Mouse (Mus musculus): ENCODE results near the gene Large1.
"Not testable (repeated sequence)": the region's sequence is repeated elsewhere in the genome, so short reads cannot be mapped to it uniquely, and the experiment has no call there.

The Large1 gene

DNA sequence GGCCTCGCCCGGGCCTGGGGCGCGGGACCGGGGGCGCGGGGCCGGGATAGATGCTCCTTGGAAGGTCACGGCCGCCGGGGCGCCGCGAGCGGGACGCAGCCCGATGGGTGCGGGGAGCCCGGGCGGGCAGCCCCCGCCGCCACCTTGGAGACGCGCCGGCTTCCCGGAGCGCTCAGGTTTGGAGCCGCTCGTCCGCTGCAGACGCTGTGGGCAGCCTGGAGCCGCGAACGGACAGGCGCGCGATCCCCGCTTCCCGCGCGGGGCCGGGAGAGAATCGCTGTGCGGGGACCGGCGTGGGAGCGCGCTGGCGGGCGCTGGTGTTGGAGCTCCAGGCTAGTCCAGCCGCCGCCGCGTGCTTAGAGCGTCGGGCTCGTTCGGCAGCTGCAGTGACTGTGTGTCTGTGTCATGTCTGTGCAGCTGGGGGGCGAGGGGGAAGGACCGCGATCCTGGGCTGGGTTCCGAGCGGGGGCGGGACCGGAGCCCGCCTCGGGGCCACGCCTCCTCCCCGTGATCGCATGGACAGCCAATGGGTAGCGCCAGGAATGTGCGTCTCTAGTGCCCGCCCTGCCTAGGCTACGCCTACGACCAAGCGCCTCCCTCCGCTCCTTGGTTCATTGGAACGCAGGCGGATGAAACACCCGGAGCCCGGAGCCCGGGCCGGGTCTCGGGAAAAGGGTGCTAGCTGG, at the start of gene Large1:
Gene Large1 (minus strand): TSS at position 433 of the 686 bp plus-strand sequence.
- peak; percentile 95 for DNase-seq (ENCODE audit: low read depth)

DNA sequence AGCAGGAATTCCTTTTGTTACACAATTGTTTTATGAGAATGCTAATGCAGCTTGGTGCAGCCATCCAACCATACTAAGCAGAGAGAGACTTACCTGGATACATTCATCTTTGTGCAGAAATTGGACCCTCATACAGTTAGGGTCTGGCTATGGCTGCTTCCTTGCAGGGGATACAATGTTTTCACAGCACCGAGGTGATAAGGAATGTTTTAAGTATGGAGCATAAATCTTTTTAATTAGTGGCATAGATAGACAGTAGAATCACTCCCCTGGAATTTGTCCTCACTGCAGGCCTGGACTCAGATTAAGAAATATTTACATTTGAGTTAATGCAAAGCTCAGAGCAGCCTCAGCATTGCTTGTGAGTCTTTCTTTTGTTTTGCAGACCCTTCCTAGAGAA, 47.0 kb upstream of the Large1 start:
- no peak for DNase-seq (ENCODE audit: low read depth)

DNA sequence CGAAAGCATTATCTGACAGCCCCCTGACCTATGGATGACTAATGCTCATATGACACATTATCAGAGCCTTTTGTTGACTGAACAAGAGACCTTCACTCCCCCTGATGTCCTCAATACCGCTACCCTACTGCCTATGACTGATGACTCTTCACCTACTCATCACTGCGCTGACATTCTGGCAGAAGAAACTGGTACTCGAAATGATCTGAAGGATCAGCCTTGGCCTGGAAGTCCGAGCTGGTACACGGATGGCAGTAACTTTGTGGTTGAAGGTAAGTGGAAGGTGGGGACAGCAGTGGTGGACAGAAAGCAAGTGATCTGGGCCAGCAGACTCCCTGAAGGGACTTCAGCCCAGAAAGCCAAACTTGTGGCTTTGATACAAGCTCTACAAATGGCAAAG, 19.7 kb upstream of the Large1 start:
- DNase-seq (ENCODE audit: low read depth) = not testable (repeated sequence)

GRCm38 (mm10) chr8:73355979-73356378, 2.6 kb upstream of the Large1 start:
- DNase-seq (ENCODE audit: low read depth) = no peak

DNA sequence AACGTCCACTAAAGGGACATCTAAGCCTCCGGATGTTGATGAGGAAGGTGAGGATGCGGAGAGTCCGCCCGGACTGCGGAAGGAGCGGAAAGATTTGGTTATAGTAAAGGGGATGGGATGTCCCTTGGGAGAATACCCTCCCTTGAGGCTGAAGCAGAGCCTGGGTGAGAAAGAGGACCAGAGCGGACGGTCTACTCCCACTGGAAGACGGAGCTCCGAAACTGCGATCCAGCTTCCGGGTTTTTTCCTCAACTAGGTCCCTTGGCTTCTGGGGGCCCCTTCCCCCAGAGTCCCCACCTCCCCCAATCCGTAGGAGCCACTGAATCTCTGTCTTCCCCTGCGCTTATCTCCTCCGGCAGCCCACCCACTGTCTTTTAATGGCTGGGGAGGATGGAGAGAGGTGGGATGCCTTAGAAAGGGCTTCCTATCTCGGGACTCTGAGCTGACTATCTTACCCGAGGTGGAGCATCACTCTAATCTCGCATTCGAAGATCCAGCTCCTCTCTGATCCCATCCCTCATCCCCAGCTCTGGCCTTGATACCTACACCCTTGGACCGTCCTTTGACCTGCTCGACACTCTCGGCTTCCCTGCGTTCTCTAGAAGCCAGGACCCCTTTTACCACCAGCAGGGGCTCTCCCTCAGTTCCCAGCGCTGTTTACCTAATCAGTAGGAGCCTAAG, 1.0 kb upstream of the Large1 start:
- no peak for DNase-seq (ENCODE audit: low read depth)

- DNase-seq (ENCODE audit: low read depth) = no peak
Observed at GRCm38 (mm10) chr8:73353794-73354179, 447 bp upstream of the Large1 start.

- no peak for DNase-seq (ENCODE audit: low read depth)
Observed at GRCm38 (mm10) chr8:73352301-73353107, 836 bp downstream of the Large1 start.

DNA sequence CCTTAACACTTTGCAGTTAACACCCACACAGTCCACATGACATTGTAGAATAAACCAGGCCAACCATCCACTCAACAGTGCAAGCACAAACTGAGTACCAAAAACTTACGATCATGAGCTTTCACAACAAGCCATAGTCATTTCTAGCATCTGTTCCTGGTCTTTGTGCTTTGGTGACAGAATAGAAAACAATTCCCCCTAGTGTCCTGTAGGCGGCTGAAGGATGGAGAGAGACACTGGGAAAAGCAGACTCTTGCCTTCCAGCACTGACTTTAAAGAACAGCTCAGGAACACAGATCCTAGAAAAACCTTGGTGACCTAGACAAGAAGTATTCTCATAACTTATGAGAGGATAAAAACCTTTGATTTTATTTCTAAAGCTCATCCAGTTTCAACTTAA, 3.0 kb downstream of the Large1 start:
- no peak for DNase-seq (ENCODE audit: low read depth)

DNA sequence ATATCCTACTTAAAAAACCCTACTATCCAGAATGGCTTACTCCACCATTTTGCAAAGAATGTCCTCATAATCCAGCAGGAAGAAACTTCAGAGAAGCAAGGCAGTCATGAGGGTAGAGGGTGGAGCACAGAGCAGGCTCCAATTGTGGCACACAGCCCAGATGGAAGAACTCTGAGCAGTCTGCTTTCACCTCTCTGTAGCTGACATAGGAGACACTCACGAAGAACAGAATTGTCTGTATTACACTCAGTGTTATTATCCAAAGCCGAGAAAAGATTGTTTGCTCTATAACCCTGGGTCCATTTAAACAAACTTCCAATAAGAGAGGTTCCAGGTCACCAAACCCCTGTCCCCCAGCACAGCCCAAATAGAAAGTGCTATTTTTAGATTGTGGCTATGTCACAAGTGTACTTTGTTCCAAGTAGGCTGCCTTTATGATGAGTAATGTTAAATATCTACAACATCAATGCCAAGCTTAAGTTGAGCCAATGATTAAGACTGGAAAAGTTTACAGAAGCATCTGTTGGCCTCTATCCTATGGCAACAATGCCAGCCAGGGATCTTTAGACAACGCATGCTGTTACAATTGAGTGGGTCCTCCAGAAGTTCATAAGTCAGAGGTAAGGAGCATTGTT, 10.5 kb downstream of the Large1 start:
- DNase-seq (ENCODE audit: low read depth) = no peak

GRCm38 (mm10) chr8:73336845-73337244, 16.5 kb downstream of the Large1 start:
- no peak for DNase-seq (ENCODE audit: low read depth)

DNA sequence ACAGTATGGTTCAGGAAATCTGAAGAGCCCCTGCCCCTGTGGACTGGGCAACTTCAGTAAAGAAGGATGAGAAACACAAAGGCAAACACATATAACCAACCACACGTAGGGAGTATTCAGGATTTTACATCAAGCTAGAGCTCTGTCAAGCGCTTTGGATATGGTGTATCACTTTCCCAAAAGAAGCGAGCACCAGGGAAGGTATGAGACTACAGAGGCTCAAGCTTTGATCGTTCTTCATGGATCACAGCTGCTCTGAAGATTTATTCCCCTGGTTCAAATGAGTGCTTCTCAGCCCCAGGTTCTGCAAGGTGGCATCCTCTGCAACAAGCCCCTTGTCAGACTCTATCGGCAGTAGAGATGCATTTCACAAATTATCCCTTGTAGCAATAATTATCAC, 24.2 kb downstream of the Large1 start:
- no peak for DNase-seq (ENCODE audit: low read depth)

GRCm38 (mm10) chr8:73328056-73328455, 25.3 kb downstream of the Large1 start:
- no peak for DNase-seq (ENCODE audit: low read depth)

GRCm38 (mm10) chr8:73324667-73325066, 28.7 kb downstream of the Large1 start:
- DNase-seq (ENCODE audit: low read depth) = no peak

DNA sequence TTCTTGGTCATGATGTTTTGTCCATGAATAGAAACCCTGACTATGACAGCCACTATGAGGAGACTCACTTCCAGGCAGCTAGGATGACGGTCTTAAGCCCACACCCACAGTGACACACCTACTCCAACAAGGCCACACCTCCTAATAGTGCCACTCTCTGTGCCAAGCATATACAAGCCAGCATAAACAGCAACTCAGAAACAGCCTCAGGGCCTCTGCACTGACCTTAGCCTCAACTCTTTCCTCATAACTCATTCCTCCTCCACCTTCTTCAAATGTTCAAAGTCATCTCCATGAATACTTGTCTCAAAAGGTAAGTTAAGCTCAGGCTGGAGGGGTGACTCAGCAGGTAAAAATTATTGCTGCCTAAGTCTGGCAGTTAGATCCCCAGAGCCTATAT, 29.7 kb downstream of the Large1 start:
- DNase-seq (ENCODE audit: low read depth) = no peak

- not testable (repeated sequence) for DNase-seq (ENCODE audit: low read depth)
Observed at GRCm38 (mm10) chr8:73319500-73319899, 33.8 kb downstream of the Large1 start.

DNA sequence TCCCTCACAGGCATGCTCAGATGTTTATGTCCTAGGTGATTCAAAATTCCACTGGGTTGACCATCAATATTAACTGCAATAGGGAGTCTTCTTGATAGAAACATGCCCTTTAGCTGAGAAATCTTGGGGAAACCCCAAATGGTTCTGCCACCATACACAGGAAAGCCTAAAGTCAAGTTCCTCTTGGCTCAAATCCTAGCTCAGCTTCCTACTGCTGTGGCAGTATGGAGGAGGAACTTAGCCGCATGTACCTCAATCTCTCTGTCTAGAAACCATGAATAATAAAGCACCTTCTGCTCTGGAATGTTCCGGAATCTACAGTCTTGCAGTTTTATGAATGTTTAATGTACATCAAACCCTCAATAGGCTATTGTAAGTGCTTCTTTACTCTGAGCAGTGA, 39.4 kb downstream of the Large1 start:
- DNase-seq (ENCODE audit: low read depth) = no peak

DNA sequence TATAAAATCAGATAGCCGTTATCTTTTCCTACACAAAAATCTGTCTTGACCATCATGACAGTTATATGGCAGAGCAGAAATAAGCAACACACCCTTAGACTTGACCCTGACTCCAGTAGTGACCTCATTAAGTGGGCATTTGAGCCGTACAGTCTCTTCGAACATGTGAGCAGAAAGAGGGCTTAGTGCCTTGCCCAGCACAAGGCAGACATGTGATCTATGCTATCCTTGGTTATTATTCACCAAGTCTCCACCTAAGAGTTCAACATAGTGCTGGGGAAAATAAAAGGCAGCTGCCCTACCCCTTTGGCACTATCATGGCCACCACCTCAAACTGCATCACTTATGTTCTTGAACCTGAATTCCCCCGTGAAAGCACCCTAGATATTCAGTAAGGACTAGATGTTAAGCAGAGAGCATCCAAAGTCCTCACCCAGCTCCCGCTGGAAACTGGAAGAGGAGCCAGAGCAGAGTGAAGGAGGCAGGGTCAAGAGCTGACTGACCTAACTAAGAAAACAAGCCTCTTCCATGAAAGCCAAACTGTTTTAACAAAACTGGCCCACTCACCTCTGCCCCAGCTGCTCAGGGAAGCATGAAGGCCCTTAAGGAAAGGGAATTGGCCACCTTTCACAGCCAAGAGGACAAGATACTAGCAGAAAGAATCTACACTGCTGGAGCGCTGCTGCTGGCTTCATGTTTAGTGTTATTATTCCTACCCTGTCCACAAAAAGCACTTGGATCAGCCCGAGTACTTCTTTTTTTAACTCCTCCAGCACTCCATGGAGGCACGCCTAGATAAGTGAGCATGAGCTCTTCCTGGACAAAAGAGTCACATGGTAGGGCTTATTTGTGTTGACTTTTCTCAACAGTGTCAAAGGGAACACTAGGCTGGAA, 40.4 kb downstream of the Large1 start:
- no peak for DNase-seq (ENCODE audit: low read depth)

DNA sequence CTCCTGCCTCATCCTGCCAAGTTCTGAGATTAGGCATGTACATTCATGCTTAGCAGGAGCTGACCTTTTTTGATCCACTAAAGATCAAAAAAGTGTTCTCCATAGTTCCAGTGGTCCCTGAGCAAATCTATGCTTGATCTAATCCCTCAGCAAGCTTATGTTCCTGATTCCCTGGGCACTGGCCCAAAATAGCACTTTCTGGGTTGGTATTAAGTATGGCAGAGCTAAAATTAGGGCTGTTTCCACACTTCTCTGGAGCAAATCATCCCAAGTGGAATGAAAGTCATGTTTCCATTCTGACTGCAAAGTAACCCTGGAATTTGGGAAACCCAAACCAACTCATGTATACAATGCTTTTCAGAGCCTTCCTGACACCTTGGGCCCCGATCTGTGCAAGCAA, 42.9 kb downstream of the Large1 start:
- DNase-seq (ENCODE audit: low read depth) = no peak

DNA sequence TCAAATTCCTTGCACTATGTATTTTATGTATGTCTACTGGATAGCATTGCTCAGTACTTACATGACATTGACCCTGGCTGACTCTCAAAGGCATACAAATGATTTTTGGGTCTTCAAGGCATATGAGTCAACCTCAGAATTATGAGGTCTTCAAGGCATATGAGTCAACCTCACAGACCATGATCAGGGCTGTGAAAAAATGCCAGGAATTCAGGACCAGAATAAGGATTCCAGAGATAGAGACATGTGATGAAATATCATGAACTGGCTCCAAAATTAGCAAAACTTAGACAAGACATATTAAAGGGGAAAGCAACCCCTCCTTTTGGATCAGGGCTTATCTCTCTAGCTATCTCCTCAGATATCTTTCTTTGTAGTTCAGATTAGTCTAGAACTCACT, 43.3 kb downstream of the Large1 start:
- no peak for DNase-seq (ENCODE audit: low read depth)

- DNase-seq (ENCODE audit: low read depth) = no peak
Observed at GRCm38 (mm10) chr8:73303907-73304306, 49.4 kb downstream of the Large1 start.

DNA sequence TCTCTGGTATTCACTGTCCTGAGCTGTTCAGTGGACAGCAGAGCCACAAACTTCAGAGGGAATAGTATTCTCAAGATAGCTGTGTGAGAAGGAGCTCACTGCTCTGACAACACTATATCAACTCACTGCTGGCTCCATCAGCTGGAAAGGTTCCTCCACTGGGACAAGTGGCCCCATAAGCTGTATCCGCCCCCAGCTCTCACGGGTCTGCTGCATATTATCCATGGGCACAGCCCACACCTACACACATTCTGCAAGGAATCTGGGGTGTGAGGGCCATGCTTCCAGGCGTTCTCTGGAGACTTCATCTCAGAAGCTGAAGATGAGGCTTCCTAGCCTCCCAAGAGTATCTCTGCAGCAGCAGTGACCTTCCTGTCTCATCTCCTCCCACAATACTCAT, 50.4 kb downstream of the Large1 start:
- DNase-seq (ENCODE audit: low read depth) = no peak

GRCm38 (mm10) chr8:73295531-73295930, 57.8 kb downstream of the Large1 start:
- DNase-seq (ENCODE audit: low read depth) = no peak
